Mouse (Mus musculus) liver, adult 2 months (tissue): ENCODE measurements around the gene Aup1. TPM values are rescaled to one million over a fixed set of nuclear protein-coding genes. Genes with fewer than 3 reads are reported as not detected.

Experiments used
- DNase-seq: peaks from one replicate; pipeline ENCODE4 v3.0.0-alpha.2; 2011; ENCODE audit warnings: low read depth, low spot score; ENCODE audit errors: extremely low read depth
- H3K27ac ChIP-seq: fragments of 200-500 bp; replicated peaks from 2 replicates; pipeline ENCODE4 v1.5.1; 2012; ENCODE audit warnings: low read depth, mild to moderate bottlenecking, control low read depth, inconsistent platforms, low read length; ENCODE audit not compliant: insufficient read depth
- H3K27me3 ChIP-seq: fragments of 200-500 bp; 2 replicates; pipeline ENCODE4 v1.6.1; 2012; ENCODE audit warnings: mild to moderate bottlenecking, moderate library complexity, low read length, inconsistent platforms; ENCODE audit not compliant: control insufficient read depth, insufficient read depth
- H3K36me3 ChIP-seq: fragments of 200-500 bp; 2 replicates; pipeline ENCODE4 v1.6.1; 2012; ENCODE audit warnings: low read length, inconsistent platforms; ENCODE audit not compliant: control insufficient read depth, insufficient read depth
- H3K4me1 ChIP-seq: fragments of 200-500 bp; 2 replicates; pipeline ENCODE4 v1.6.1; 2011; ENCODE audit warnings: low read length; ENCODE audit not compliant: control insufficient read depth, insufficient read depth
- H3K4me3 ChIP-seq: fragments of 200-500 bp; 2 replicates; pipeline ENCODE4 v1.5.1; 2011; ENCODE audit warnings: low read depth, mild to moderate bottlenecking, control low read depth, low read length, moderate library complexity; ENCODE audit not compliant: insufficient read depth
- H3K79me2 ChIP-seq: fragments of 200-500 bp; 2 replicates; pipeline ENCODE4 v1.6.1; 2012; ENCODE audit warnings: inconsistent platforms, mild to moderate bottlenecking, low read length, moderate library complexity; ENCODE audit not compliant: control insufficient read depth, insufficient read depth
- H3K9ac ChIP-seq: fragments of 200-500 bp; 2 replicates; pipeline ENCODE4 v1.6.1; 2012; ENCODE audit warnings: low read depth, mild to moderate bottlenecking, control low read depth, inconsistent platforms, low read length
- CTCF ChIP-seq: fragments of 200-500 bp; IDR thresholded peaks from 2 replicates; pipeline ENCODE4 v1.5.1; 2011; ENCODE audit warnings: low read depth, low read length, control low read depth
- POLR2A ChIP-seq: fragments of 200-500 bp; IDR thresholded peaks from 2 replicates; pipeline ENCODE4 v1.6.1; 2011; ENCODE audit warnings: low read length, control low read depth; ENCODE audit not compliant: insufficient read depth; ENCODE audit errors: extremely low read depth
- WGBS: fragments of 180-500 bp; shearing (Covaris S2); methylation state at CpG from one replicate; pipeline ENCODE4 v1.1.7; 2018; 5-methylcytosine and 5-hydroxymethylcytosine counted together
- polyA plus RNA-seq: library from polyadenylated mRNA; depleted of rRNA; stranded (reverse); fragments of >200 nt; gene quantifications from 2 replicates; pipeline ENCODE4 v1.2.3, GENCODE M21; 2012
- total RNA-seq: library from RNA; depleted of rRNA; stranded (reverse); fragments of >200 nt; gene quantifications from 2 replicates; pipeline ENCODE4 v1.2.3, GENCODE M21; 2014

The Aup1 gene
- total and polyA plus RNA-seq, 2 experiments, result 109 to 593 TPM

GRCm38 (mm10) chr6:83040601-83041000, 13.7 kb upstream of the Aup1 start:
- Histone ChIP-seq H3K9ac (no peak overlapping the region), H3K27ac (no peak overlapping the region), H3K27me3 (no peaks in the 10 kb centered on the region), H3K4me1 (peaks cover 5% of the 10 kb centered on the region; the same call in 1 of the 2 replicates), H3K4me3 (no peak overlapping the region), H3K79me2 (no peaks in the 10 kb centered on the region), H3K36me3 (no peaks in the 10 kb centered on the region)
- WGBS, result 83% methylated on average over 5 of the region's 5 CpGs
- TF ChIP-seq POLR2A (no peak), CTCF (no peak)
- DNase-seq, result no peak

GRCm38 (mm10) chr6:83043561-83043960, 10.8 kb upstream of the Aup1 start:
- H3K4me3 ChIP-seq, result no peak overlapping the region
- WGBS, result 90% methylated on average over 6 of the region's 6 CpGs
- DNase-seq, result no peak
- peaks cover 2% of the 10 kb centered on the region; the same call in 1 of the 2 replicates for H3K4me1 ChIP-seq
- TF ChIP-seq POLR2A (no peak), CTCF (no peak)
- no peaks in the 10 kb centered on the region for H3K27me3 ChIP-seq
- no peaks in the 10 kb centered on the region for H3K79me2 ChIP-seq
- H3K27ac ChIP-seq, result no peak overlapping the region
- no peak overlapping the region for H3K9ac ChIP-seq
- H3K36me3 ChIP-seq, result no peaks in the 10 kb centered on the region

GRCm38 (mm10) chr6:83043993-83044392, 10.3 kb upstream of the Aup1 start:
- Histone ChIP-seq H3K4me3 (no peak overlapping the region), H3K27me3 (no peaks in the 10 kb centered on the region), H3K36me3 (no peaks in the 10 kb centered on the region), H3K79me2 (no peaks in the 10 kb centered on the region), H3K9ac (no peak overlapping the region), H3K27ac (no peak overlapping the region), H3K4me1 (no peaks in the 10 kb centered on the region)
- TF ChIP-seq POLR2A, result no peak
- no peak for DNase-seq
- WGBS, result 95% methylated on average over 5 of the region's 5 CpGs

GRCm38 (mm10) chr6:83044742-83045141, 9.6 kb upstream of the Aup1 start:
- peak; percentile 30 for DNase-seq
- no peaks in the 10 kb centered on the region for H3K36me3 ChIP-seq
- 72% methylated on average over 9 of the region's 9 CpGs for WGBS

GRCm38 (mm10) chr6:83049367-83049766, 5.0 kb upstream of the Aup1 start:
- TF ChIP-seq CTCF (no peak), POLR2A (no peak)
- Histone ChIP-seq H3K4me1 (peaks cover 5% of the 10 kb centered on the region; the same call in 1 of the 2 replicates), H3K27me3 (no peaks in the 10 kb centered on the region), H3K27ac (no peak overlapping the region), H3K9ac (no peak overlapping the region), H3K36me3 (no peaks in the 10 kb centered on the region; the same call in 1 of the 2 replicates), H3K4me3 (no peak overlapping the region), H3K79me2 (peaks cover 3% of the 10 kb centered on the region; the same call in 1 of the 2 replicates)
- WGBS, result 74% methylated on average over 10 of the region's 10 CpGs
- no peak for DNase-seq

More at GRCm38 (mm10) chr6:83044742-83045141, 9.6 kb upstream of the Aup1 start:
- H3K4me3 ChIP-seq, result no peak overlapping the region
- no peaks in the 10 kb centered on the region for H3K79me2 ChIP-seq
- TF ChIP-seq CTCF, result no peak
- no peak for TF ChIP-seq POLR2A
- no peaks in the 10 kb centered on the region for H3K27me3 ChIP-seq
- no peak overlapping the region for H3K9ac ChIP-seq
- no peak overlapping the region for H3K27ac ChIP-seq
- no peaks in the 10 kb centered on the region for H3K4me1 ChIP-seq

- H3K27me3 ChIP-seq, result no peaks in the 10 kb centered on the region
- no peak overlapping the region for H3K27ac ChIP-seq
- H3K9ac ChIP-seq, result peak overlapping the region; percentile 71
- peaks cover 8% of the 10 kb centered on the region for H3K36me3 ChIP-seq
- H3K4me1 ChIP-seq, result peaks cover 16% of the 10 kb centered on the region
- peak overlapping the region; percentile 92 for H3K4me3 ChIP-seq
- 14% methylated on average over 26 of the region's 26 CpGs for WGBS
- no peak for DNase-seq
- TF ChIP-seq POLR2A (no peak), CTCF (no peak)
- H3K79me2 ChIP-seq, result peaks cover 17% of the 10 kb centered on the region; the same call in 1 of the 2 replicates
Measured at GRCm38 (mm10) chr6:83053136-83053960, 973 bp upstream of the Aup1 start.
